Mouse (Mus musculus) B cell, adult 2 months (primary cell): ENCODE results near the gene Mad1l1.

Experiments used
- DNase-seq, 2 experiments: peaks; one replicate each; pipeline ENCODE4 v3.0.0; 2022

Mad1l1 gene

GRCm38 (mm10) chr5:140124626-140125025 lies 196.7 kb downstream of the Mad1l1 start:
- DNase-seq: no peak

GRCm38 (mm10) chr5:140123640-140124366 lies 197.5 kb downstream of the Mad1l1 start:
- no peak for DNase-seq

GRCm38 (mm10) chr5:140123194-140123593 lies 198.2 kb downstream of the Mad1l1 start:
- DNase-seq: no peak

GRCm38 (mm10) chr5:140121966-140122365 lies 199.4 kb downstream of the Mad1l1 start:
- no peak for DNase-seq

GRCm38 (mm10) chr5:140118921-140119320 lies 202.4 kb downstream of the Mad1l1 start:
- no peak for DNase-seq

- DNase-seq: no peak
Measured at GRCm38 (mm10) chr5:140117968-140118367, 203.4 kb downstream of the Mad1l1 start.

- no peak for DNase-seq
Measured at GRCm38 (mm10) chr5:140115434-140116271, 205.7 kb downstream of the Mad1l1 start.

GRCm38 (mm10) chr5:140114512-140115060 lies 206.8 kb downstream of the Mad1l1 start:
- no peak for DNase-seq

GRCm38 (mm10) chr5:140113281-140113680 lies 208.1 kb downstream of the Mad1l1 start:
- DNase-seq: no peak

GRCm38 (mm10) chr5:140110024-140110423 lies 211.3 kb downstream of the Mad1l1 start:
- DNase-seq: no peak

- DNase-seq: no peak
Measured at GRCm38 (mm10) chr5:140107907-140108306, 213.4 kb downstream of the Mad1l1 start.

GRCm38 (mm10) chr5:140106051-140106450 lies 215.3 kb downstream of the Mad1l1 start:
- no peak for DNase-seq

GRCm38 (mm10) chr5:140104891-140105290 lies 216.5 kb downstream of the Mad1l1 start:
- no peak for DNase-seq

- DNase-seq: no peak
Measured at GRCm38 (mm10) chr5:140102731-140103130, 218.6 kb downstream of the Mad1l1 start.

- no peak for DNase-seq
Measured at GRCm38 (mm10) chr5:140101409-140102009, 219.8 kb downstream of the Mad1l1 start.

GRCm38 (mm10) chr5:140098711-140099110 lies 222.6 kb downstream of the Mad1l1 start:
- DNase-seq: no peak

- DNase-seq: no peak
Measured at GRCm38 (mm10) chr5:140095203-140095602, 226.1 kb downstream of the Mad1l1 start.

- no peak for DNase-seq
Measured at GRCm38 (mm10) chr5:140093489-140093888, 227.9 kb downstream of the Mad1l1 start.

- no peak for DNase-seq
Measured at GRCm38 (mm10) chr5:140091601-140092000, 229.8 kb downstream of the Mad1l1 start.

- DNase-seq: no peak
Measured at GRCm38 (mm10) chr5:140089263-140089662, 232.1 kb downstream of the Mad1l1 start.

GRCm38 (mm10) chr5:140087242-140087641 lies 234.1 kb downstream of the Mad1l1 start:
- DNase-seq: no peak

- no peak for DNase-seq
Measured at GRCm38 (mm10) chr5:140084341-140084740, 237.0 kb downstream of the Mad1l1 start.

GRCm38 (mm10) chr5:140083911-140084310 lies 237.4 kb downstream of the Mad1l1 start:
- DNase-seq: no peak
